Mouse (Mus musculus): ENCODE data around the gene Slc22a23. TPM values are rescaled to one million over a fixed set of nuclear protein-coding genes. Genes with fewer than 3 reads are reported as not detected.

The Slc22a23 gene
- polyA plus RNA-seq, 1 experiment, result not detected

GRCm38 (mm10) chr13:34129485-34130225, 215.3 kb downstream of the Slc22a23 start:
- no peak for TF ChIP-seq POLR2A (IDR thresholded peaks at IDR 0.05; ENCODE audit: insufficient read depth, low read depth, low read length)
- TF ChIP-seq CTCF (IDR thresholded peaks at IDR 0.05; ENCODE audit: insufficient read depth, low read depth, low read length), result no peak
- peak overlapping the region; percentile 87 for H3K4me3 ChIP-seq (ENCODE audit: insufficient read depth, low read depth, low read length)
- peaks cover 27% of the 10 kb centered on the region for H3K4me1 ChIP-seq (ENCODE audit: control insufficient read depth, insufficient read depth, low read length)
- H3K27ac ChIP-seq (ENCODE audit: insufficient read depth, low read depth, low read length), result peak overlapping the region; percentile 95
- WGBS, result under 1% methylated on average over 31 of the region's 31 CpGs

Other genes with a start within 250 kb of the Slc22a23 start
- gene Tubb2b, start 214.7 kb downstream of the Slc22a23 start, polyA plus RNA-seq (2012; ENCODE audit: insufficient read depth, insufficient read length, low replicate concordance, missing spikeins), result not detected in 2 replicates
- gene Psmg4, start 182.2 kb downstream of the Slc22a23 start, polyA plus RNA-seq (2012; ENCODE audit: insufficient read depth, insufficient read length, low replicate concordance, missing spikeins), result not detected in 2 replicates